Mouse (Mus musculus): ENCODE measurements at regions not wholly inside any gene's neighbourhood (a gene's known extent, or its start where the extent isn't known, plus 50 kb on each side); places are given as distances from the start of the nearest gene placed in this dataset.

GRCm38 (mm10) chr11:19605602-19606001 lies 318.6 kb upstream of the Spred2 start:
- DNase-seq = no peak

GRCm38 (mm10) chr11:19606943-19607342 lies 317.2 kb upstream of the Spred2 start:
- DNase-seq = no peak

GRCm38 (mm10) chr11:19607941-19608340 lies 316.2 kb upstream of the Spred2 start:
- DNase-seq = no peak

- no peak for DNase-seq
These were observed 315.7 kb upstream of the Spred2 start for GRCm38 (mm10) chr11:19608523-19608922.

- no peak for DNase-seq
These were observed 313.6 kb upstream of the Spred2 start for GRCm38 (mm10) chr11:19610559-19610958.

- DNase-seq = no peak
These were observed 313.0 kb upstream of the Spred2 start for GRCm38 (mm10) chr11:19611217-19611616.

- no peak for DNase-seq
These were observed 307.7 kb upstream of the Spred2 start for GRCm38 (mm10) chr11:19616520-19616919.

- no peak for DNase-seq
These were observed 304.7 kb upstream of the Spred2 start for GRCm38 (mm10) chr11:19619494-19619893.

GRCm38 (mm10) chr11:19631055-19631695 lies 293.0 kb upstream of the Spred2 start:
- DNase-seq = no peak

- no peak for DNase-seq
These were observed 291.7 kb upstream of the Spred2 start for GRCm38 (mm10) chr11:19632477-19632876.

GRCm38 (mm10) chr11:19633621-19634020 lies 290.6 kb upstream of the Spred2 start:
- DNase-seq = no peak

GRCm38 (mm10) chr11:19641153-19641552 lies 283.0 kb upstream of the Spred2 start:
- DNase-seq = no peak

GRCm38 (mm10) chr11:19644116-19644795 lies 279.9 kb upstream of the Spred2 start:
- DNase-seq = no peak

GRCm38 (mm10) chr11:19645106-19645505 lies 279.1 kb upstream of the Spred2 start:
- DNase-seq = no peak

GRCm38 (mm10) chr11:19651522-19651921 lies 272.7 kb upstream of the Spred2 start:
- DNase-seq = no peak

- DNase-seq = no peak
These were observed 272.2 kb upstream of the Spred2 start for GRCm38 (mm10) chr11:19651929-19652328.

GRCm38 (mm10) chr11:19659511-19659910 lies 264.7 kb upstream of the Spred2 start:
- no peak for DNase-seq

- no peak for DNase-seq
These were observed 257.4 kb upstream of the Spred2 start for GRCm38 (mm10) chr11:19666732-19667131.

- no peak for DNase-seq
These were observed 253.2 kb upstream of the Spred2 start for GRCm38 (mm10) chr11:19670853-19671530.

GRCm38 (mm10) chr11:19673012-19673411 lies 251.2 kb upstream of the Spred2 start:
- DNase-seq = no peak

- no peak for DNase-seq
These were observed 247.7 kb upstream of the Spred2 start for GRCm38 (mm10) chr11:19676514-19676913.

- DNase-seq = no peak
These were observed 245.1 kb upstream of the Spred2 start for GRCm38 (mm10) chr11:19679041-19679440.

- DNase-seq = no peak
These were observed 244.5 kb upstream of the Spred2 start for GRCm38 (mm10) chr11:19679669-19680068.

- DNase-seq = no peak
These were observed 223.0 kb upstream of the Spred2 start for GRCm38 (mm10) chr11:19701198-19701597.

Data from thymus, postnatal 36 days (tissue).